Mouse (Mus musculus): ENCODE data around the gene Neurod1. TPM values are rescaled to one million over a fixed set of nuclear protein-coding genes. Genes with fewer than 3 reads are reported as not detected.

Gene Neurod1
- polyA plus RNA-seq, 1 experiment from 2014 or later: 2.3 TPM

DNA sequence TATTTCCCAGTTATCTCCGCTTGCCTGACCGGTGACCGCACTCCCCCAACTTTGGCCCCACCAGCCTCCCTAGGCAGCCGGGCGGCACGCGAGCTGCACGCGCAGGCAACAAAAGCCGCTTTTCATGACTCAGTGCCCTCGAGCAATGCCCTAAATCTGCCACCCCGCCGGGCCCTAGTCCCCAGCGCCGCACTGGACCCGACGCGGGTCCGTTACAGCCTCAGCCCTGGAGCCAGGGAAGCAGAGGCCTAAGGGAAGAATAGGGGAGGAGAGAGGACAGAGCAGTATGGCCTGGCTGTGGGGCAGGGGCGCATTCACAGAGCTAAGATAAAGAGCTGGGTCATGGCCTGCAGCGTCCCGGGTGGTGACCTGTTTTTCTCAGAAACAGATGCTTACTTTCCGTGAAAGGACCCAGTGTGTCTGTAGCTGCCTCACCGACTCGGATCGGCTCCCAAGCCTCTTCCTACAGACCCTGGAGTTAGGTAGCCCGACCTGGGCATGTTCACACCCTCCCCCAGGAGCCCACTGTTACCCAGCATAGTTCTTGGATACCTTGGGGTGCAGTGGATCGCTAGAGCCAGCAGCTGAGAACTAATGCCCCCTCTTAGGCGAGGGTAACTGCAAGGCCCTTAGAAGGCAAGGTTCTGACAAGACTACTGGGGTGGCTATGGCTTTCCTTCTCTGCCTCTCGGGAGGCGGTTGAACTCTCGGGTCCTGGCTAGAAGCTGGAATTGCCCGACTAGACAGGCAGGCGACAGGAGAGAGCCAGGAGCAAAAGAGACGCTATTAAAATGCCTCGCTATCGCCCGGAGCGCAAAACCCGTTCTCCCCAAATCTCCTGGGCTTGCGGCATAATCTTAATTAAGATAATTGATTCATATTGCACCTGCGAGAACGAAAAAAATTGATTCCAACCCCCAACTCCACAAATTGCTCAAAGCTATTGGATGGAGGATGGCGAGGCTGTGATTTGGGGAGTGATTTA, 2.8 kb upstream of the Neurod1 start:
- ATAC-seq (replicated peaks; ENCODE audit: low FRiP score, low TSS enrichment, low read depth): no peak
- 3% methylated on average over 44 of the region's 44 CpGs for WGBS
- H3K4me3 ChIP-seq (ENCODE audit: low read depth, low read length): no peak overlapping the region

GRCm38 (mm10) chr2:79457932-79458331, 1.4 kb upstream of the Neurod1 start:
- Histone ChIP-seq H3K4me2 (ENCODE audit: low read length) (no peak overlapping the region), H3K27me3 (replicated peaks; ENCODE audit: control insufficient read depth, insufficient read depth, low read length) (peaks cover 87% of the 10 kb centered on the region), H3K27ac (ENCODE audit: low read depth) (no peak overlapping the region), H3K4me1 (replicated peaks; ENCODE audit: control insufficient read depth, insufficient read depth, low read length) (0 out of 2 replicates have a peak, but pooled peaks cover 2% of the 10 kb centered on the region), H3K36me3 (ENCODE audit: control insufficient read depth, insufficient read depth, low read length) (no peaks in the 10 kb centered on the region), H3K4me3 (ENCODE audit: low read depth, low read length) (no peak overlapping the region), H3K9me3 (ENCODE audit: control insufficient read depth, low read length) (no peaks in the 10 kb centered on the region), H3K9ac (ENCODE audit: low read length) (no peak overlapping the region)
- ATAC-seq (replicated peaks; ENCODE audit: low FRiP score, low TSS enrichment, low read depth) (no peak), DNase-seq (ENCODE audit: low spot score) (no peak)
- WGBS: 27% methylated on average over 3 of the region's 3 CpGs

More for the DNA sequence above, 2.8 kb upstream of the Neurod1 start:
- Histone ChIP-seq H3K36me3 (ENCODE audit: control insufficient read depth, insufficient read depth, low read length) (no peaks in the 10 kb centered on the region), H3K4me1 (replicated peaks; ENCODE audit: control insufficient read depth, insufficient read depth, low read length) (0 out of 2 replicates have a peak, but pooled peaks cover 2% of the 10 kb centered on the region), H3K9me3 (ENCODE audit: control insufficient read depth, low read length) (no peaks in the 10 kb centered on the region), H3K27ac (ENCODE audit: low read depth) (no peak overlapping the region), H3K4me2 (ENCODE audit: low read length) (no peak overlapping the region), H3K9ac (ENCODE audit: low read length) (no peak overlapping the region), H3K27me3 (replicated peaks; ENCODE audit: control insufficient read depth, insufficient read depth, low read length) (peaks cover 77% of the 10 kb centered on the region)
- no peak for DNase-seq (ENCODE audit: low spot score)

- Histone ChIP-seq H3K36me3 (ENCODE audit: control insufficient read depth, insufficient read depth, low read length) (no peaks in the 10 kb centered on the region), H3K27me3 (replicated peaks; ENCODE audit: control insufficient read depth, insufficient read depth, low read length) (peaks cover 87% of the 10 kb centered on the region), H3K4me1 (replicated peaks; ENCODE audit: control insufficient read depth, insufficient read depth, low read length) (0 out of 2 replicates have a peak, but pooled peaks cover 2% of the 10 kb centered on the region), H3K9ac (ENCODE audit: low read length) (no peak overlapping the region), H3K4me3 (ENCODE audit: low read depth, low read length) (no peak overlapping the region), H3K4me2 (ENCODE audit: low read length) (no peak overlapping the region), H3K27ac (ENCODE audit: low read depth) (no peak overlapping the region), H3K9me3 (ENCODE audit: control insufficient read depth, low read length) (no peaks in the 10 kb centered on the region)
- ATAC-seq (replicated peaks; ENCODE audit: low FRiP score, low TSS enrichment, low read depth) (no peak), DNase-seq (ENCODE audit: low spot score) (no peak)
- WGBS: 60% methylated on average over 3 of the region's 3 CpGs
These were observed 883 bp upstream of the Neurod1 start for GRCm38 (mm10) chr2:79457434-79457833.

GRCm38 (mm10) chr2:79455646-79456045, 905 bp downstream of the Neurod1 start:
- no peak overlapping the region for H3K4me2 ChIP-seq (ENCODE audit: low read length)
- H3K27ac ChIP-seq (ENCODE audit: low read depth): no peak overlapping the region
- no peaks in the 10 kb centered on the region for H3K9me3 ChIP-seq (ENCODE audit: control insufficient read depth, low read length)
- ATAC-seq (replicated peaks; ENCODE audit: low FRiP score, low TSS enrichment, low read depth) (no peak), DNase-seq (ENCODE audit: low spot score) (no peak)
- no peak overlapping the region for H3K4me3 ChIP-seq (ENCODE audit: low read depth, low read length)
- H3K36me3 ChIP-seq (ENCODE audit: control insufficient read depth, insufficient read depth, low read length): no peaks in the 10 kb centered on the region
- 3% methylated on average over 10 of the region's 10 CpGs for WGBS
- H3K27me3 ChIP-seq (replicated peaks; ENCODE audit: control insufficient read depth, insufficient read depth, low read length): peaks cover 89% of the 10 kb centered on the region
- H3K4me1 ChIP-seq (replicated peaks; ENCODE audit: control insufficient read depth, insufficient read depth, low read length): 0 out of 2 replicates have a peak, but pooled peaks cover 2% of the 10 kb centered on the region
- H3K9ac ChIP-seq (ENCODE audit: low read length): no peak overlapping the region

DNA sequence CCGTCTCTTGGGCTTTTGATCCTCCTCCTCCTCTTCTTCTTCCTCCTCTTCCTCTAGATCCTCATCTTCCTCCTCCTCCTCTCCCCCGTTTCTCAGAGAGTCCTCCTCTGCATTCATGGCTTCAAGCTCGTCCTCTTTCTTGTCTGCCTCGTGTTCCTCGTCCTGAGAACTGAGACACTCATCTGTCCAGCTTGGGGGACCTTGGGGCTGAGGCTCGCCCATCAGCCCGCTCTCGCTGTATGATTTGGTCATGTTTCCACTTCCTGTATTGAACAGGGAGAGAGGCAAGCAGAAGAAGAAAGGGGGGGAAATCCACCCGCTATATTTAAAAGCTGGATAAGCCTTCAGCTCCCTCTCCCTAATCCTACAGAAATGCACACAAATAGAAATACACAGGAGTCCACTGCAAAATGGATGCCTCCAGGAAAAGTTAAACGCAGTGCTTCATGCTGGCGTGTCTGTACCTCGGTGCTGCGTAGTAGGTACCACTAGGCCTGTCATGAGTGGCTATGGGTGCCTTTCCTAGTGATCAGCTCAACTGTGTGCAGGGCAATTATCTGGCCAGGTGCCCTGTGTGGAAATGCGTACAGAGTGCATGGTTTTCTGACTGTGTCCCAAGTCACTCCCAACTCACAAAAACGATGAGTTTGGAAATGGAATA, 1.6 kb downstream of the Neurod1 start:
- peaks cover 82% of the 10 kb centered on the region for H3K27me3 ChIP-seq (replicated peaks; ENCODE audit: control insufficient read depth, insufficient read depth, low read length)
- H3K36me3 ChIP-seq (ENCODE audit: control insufficient read depth, insufficient read depth, low read length): no peaks in the 10 kb centered on the region
- no peak overlapping the region for H3K9ac ChIP-seq (ENCODE audit: low read length)
- 18% methylated on average over 15 of the region's 15 CpGs for WGBS
- H3K4me1 ChIP-seq (replicated peaks; ENCODE audit: control insufficient read depth, insufficient read depth, low read length): 0 out of 2 replicates have a peak, but pooled peaks cover 2% of the 10 kb centered on the region
- DNase-seq (ENCODE audit: low spot score) (no peak), ATAC-seq (replicated peaks; ENCODE audit: low FRiP score, low TSS enrichment, low read depth) (no peak)
- no peak overlapping the region for H3K27ac ChIP-seq (ENCODE audit: low read depth)
- H3K9me3 ChIP-seq (ENCODE audit: control insufficient read depth, low read length): no peaks in the 10 kb centered on the region
- H3K4me3 ChIP-seq (ENCODE audit: low read depth, low read length): no peak overlapping the region
- no peak overlapping the region for H3K4me2 ChIP-seq (ENCODE audit: low read length)

- no peak overlapping the region for H3K9ac ChIP-seq (ENCODE audit: low read length)
- peak; percentile 96 for DNase-seq (ENCODE audit: low spot score)
- peak overlapping the region; percentile 82 for H3K4me2 ChIP-seq (ENCODE audit: low read length)
- 3% methylated on average over 55 of the region's 55 CpGs for WGBS
- H3K4me1 ChIP-seq (replicated peaks; ENCODE audit: control insufficient read depth, insufficient read depth, low read length): 0 out of 2 replicates have a peak, but pooled peaks cover 2% of the 10 kb centered on the region
- peaks cover 74% of the 10 kb centered on the region for H3K27me3 ChIP-seq (replicated peaks; ENCODE audit: control insufficient read depth, insufficient read depth, low read length)
- H3K9me3 ChIP-seq (ENCODE audit: control insufficient read depth, low read length): no peaks in the 10 kb centered on the region
- 0 out of 2 replicates have a peak, but pooled peaks have one; percentile 75 for ATAC-seq (replicated peaks; ENCODE audit: low FRiP score, low TSS enrichment, low read depth)
- peak overlapping the region; percentile 38 for H3K4me3 ChIP-seq (ENCODE audit: low read depth, low read length)
- no peak overlapping the region for H3K27ac ChIP-seq (ENCODE audit: low read depth)
- H3K36me3 ChIP-seq (ENCODE audit: control insufficient read depth, insufficient read depth, low read length): no peaks in the 10 kb centered on the region
These were observed 2.4 kb downstream of the Neurod1 start for GRCm38 (mm10) chr2:79453901-79454781.

GRCm38 (mm10) chr2:79451438-79451837, 5.1 kb downstream of the Neurod1 start:
- Histone ChIP-seq H3K4me2 (ENCODE audit: low read length) (no peak overlapping the region), H3K36me3 (ENCODE audit: control insufficient read depth, insufficient read depth, low read length) (no peaks in the 10 kb centered on the region), H3K4me1 (replicated peaks; ENCODE audit: control insufficient read depth, insufficient read depth, low read length) (0 out of 2 replicates have a peak, but pooled peaks cover 2% of the 10 kb centered on the region), H3K27ac (ENCODE audit: low read depth) (no peak overlapping the region), H3K27me3 (replicated peaks; ENCODE audit: control insufficient read depth, insufficient read depth, low read length) (peaks cover 47% of the 10 kb centered on the region), H3K9ac (ENCODE audit: low read length) (no peak overlapping the region), H3K9me3 (ENCODE audit: control insufficient read depth, low read length) (no peaks in the 10 kb centered on the region), H3K4me3 (ENCODE audit: low read depth, low read length) (no peak overlapping the region)
- 52% methylated on average over 5 of the region's 5 CpGs for WGBS
- ATAC-seq (replicated peaks; ENCODE audit: low FRiP score, low TSS enrichment, low read depth): no peak
- no peak for DNase-seq (ENCODE audit: low spot score)

All from intestine, embryonic 14.5 days (tissue).